Mouse (Mus musculus): ENCODE measurements at regions not wholly inside any gene's neighbourhood (a gene's known extent, or its start where the extent isn't known, plus 50 kb on each side); places are given as distances from the start of the nearest gene placed in this dataset.

- peak; percentile 71 for TF ChIP-seq CTCF (IDR thresholded peaks at IDR 0.05)
- no peak for TF ChIP-seq EP300 (IDR thresholded peaks at IDR 0.05; ENCODE audit: insufficient read depth, low read depth, low read length)
Measured at GRCm38 (mm10) chr8:23344161-23344560, 933.0 kb downstream of the Mrps31 start.
